Mouse (Mus musculus) ES-Bruce4 (cell line): Measurements from ENCODE around the gene Kif13a. TPM values are rescaled to one million over a fixed set of nuclear protein-coding genes. Genes with fewer than 3 reads are reported as not detected.

Experiments used
- H3K27ac ChIP-seq: 2 replicates; pipeline ENCODE4 v1.5.1; 2012; ENCODE audit warnings: low read length, inconsistent platforms; ENCODE audit not compliant: insufficient read depth
- H3K27me3 ChIP-seq: 2 replicates; pipeline ENCODE4 v1.6.1; 2012; ENCODE audit warnings: mild to moderate bottlenecking, low read length, inconsistent platforms; ENCODE audit not compliant: control insufficient read depth, poor library complexity, insufficient read depth, severe bottlenecking
- H3K36me3 ChIP-seq: 2 replicates; pipeline ENCODE4 v1.6.1; 2012; ENCODE audit warnings: inconsistent platforms, mild to moderate bottlenecking, low read length, moderate library complexity; ENCODE audit not compliant: control insufficient read depth, poor library complexity, insufficient read depth, severe bottlenecking
- H3K4me1 ChIP-seq: one replicate; pipeline ENCODE4 v1.8.1; 2011; ENCODE audit warnings: low read length; ENCODE audit not compliant: control insufficient read depth, insufficient read depth
- H3K4me3 ChIP-seq: 2 replicates; pipeline ENCODE4 v1.5.1; 2011; ENCODE audit warnings: low read depth, mild to moderate bottlenecking, low read length
- H3K9ac ChIP-seq: 2 replicates; pipeline ENCODE4 v1.6.1; 2012; ENCODE audit warnings: low read depth, mild to moderate bottlenecking, inconsistent platforms; ENCODE audit not compliant: poor library complexity, severe bottlenecking
- H3K9me3 ChIP-seq: replicated peaks from 2 replicates; pipeline ENCODE4 v1.6.1; 2012; ENCODE audit warnings: mild to moderate bottlenecking, low read length, inconsistent platforms; ENCODE audit not compliant: control insufficient read depth, poor library complexity, insufficient read depth, severe bottlenecking
- CTCF ChIP-seq: IDR thresholded peaks from one replicate; pipeline ENCODE4 v1.8.1; 2011; ENCODE audit warnings: low read depth, low read length
- EP300 ChIP-seq: IDR thresholded peaks from 2 replicates; pipeline ENCODE4 v1.6.1; 2011; ENCODE audit warnings: low read depth, low read length; ENCODE audit not compliant: insufficient read depth
- POLR2A ChIP-seq: IDR thresholded peaks from one replicate; pipeline ENCODE4 v1.8.1; 2011; ENCODE audit warnings: low read length; ENCODE audit not compliant: insufficient read depth
- polyA plus RNA-seq: library from polyadenylated mRNA; stranded (reverse); fragments of >200 nt; gene quantifications from 2 replicates; pipeline ENCODE4 v1.2.4, GENCODE M21; 2011; ENCODE audit warnings: low read depth; ENCODE audit not compliant: missing spikeins, insufficient read depth, insufficient read length

Kif13a gene
- polyA plus RNA-seq, 1 experiment: 41.1 TPM

DNA sequence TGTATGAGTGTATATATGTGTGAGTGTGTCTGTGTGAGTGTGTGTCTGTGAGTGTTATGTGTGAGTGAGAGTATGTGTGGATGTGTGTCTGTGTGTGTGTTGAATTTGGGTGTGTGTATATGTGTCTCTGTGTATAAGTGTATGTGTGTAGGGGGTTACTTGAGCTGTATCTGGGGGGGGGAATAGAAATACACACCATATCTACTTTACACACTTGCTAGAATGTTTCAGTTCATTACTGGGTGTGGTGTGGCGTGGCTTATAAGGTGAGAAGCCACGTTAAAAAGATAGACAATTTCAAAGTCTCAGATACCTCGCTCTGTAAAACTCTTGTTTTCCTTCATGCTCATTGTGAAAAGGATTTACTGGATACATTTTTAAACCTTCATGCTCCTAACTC, 152.2 kb downstream of the Kif13a start:
- Histone ChIP-seq H3K36me3 (peaks cover 6% of the 10 kb centered on the region), H3K4me3 (no peak overlapping the region), H3K4me1 (no peaks in the 10 kb centered on the region), H3K9ac (no peak overlapping the region), H3K27me3 (no peaks in the 10 kb centered on the region), H3K27ac (no peak overlapping the region), H3K9me3 (peaks cover 11% of the 10 kb centered on the region)
- TF ChIP-seq EP300: no peak
- TF ChIP-seq CTCF: no peak

GRCm38 (mm10) chr13:46776636-46777305, 152.9 kb downstream of the Kif13a start:
- TF ChIP-seq POLR2A: no peak
- no peak for TF ChIP-seq CTCF
- TF ChIP-seq EP300: no peak
- H3K9ac ChIP-seq: no peak overlapping the region
- no peak overlapping the region for H3K4me3 ChIP-seq
- no peaks in the 10 kb centered on the region for H3K27me3 ChIP-seq
- no peak overlapping the region for H3K27ac ChIP-seq
- H3K36me3 ChIP-seq: peaks cover 13% of the 10 kb centered on the region
- H3K4me1 ChIP-seq: no peaks in the 10 kb centered on the region
- peaks cover 18% of the 10 kb centered on the region for H3K9me3 ChIP-seq

DNA sequence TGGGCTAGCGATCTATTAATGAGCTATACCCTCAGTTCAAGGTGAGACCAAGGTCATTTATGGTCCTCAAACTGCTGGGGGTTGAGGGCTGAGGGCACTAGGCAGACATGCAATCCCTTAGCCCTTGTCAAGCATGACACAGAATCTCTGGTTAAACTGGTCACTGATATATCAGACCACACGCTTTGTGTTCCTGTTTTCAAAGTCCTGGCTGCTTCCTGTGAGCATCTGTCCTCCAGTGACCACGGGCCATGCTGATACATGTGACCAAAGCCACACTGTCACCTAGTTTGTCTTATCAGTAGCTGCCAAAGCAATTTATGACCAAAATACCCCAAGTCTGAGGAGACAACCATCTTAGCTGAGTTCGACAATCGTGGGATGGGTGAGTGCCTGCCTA, 154.7 kb downstream of the Kif13a start:
- peaks cover 21% of the 10 kb centered on the region for H3K36me3 ChIP-seq
- TF ChIP-seq EP300 (no peak), POLR2A (no peak), CTCF (no peak)
- H3K27me3 ChIP-seq: no peaks in the 10 kb centered on the region

DNA sequence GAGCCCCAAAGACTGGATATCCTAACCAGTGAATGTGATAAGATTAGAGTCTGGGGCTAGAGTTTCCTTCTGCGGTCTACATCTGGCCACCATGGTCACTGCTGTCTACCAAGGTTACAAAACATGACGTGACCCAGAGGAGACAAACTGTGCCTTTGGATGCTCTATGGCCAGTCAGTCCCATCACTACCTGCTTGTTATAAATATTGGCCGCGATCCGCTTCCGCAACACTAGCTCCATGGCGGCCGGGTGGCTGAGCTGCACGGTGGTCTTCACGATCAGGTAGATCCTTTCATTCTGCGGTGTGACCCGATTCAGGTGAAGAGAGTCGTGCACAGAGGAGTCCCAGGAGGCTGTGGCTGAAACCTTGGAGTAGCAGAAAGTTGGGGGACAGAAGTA, 157.1 kb downstream of the Kif13a start:
- TF ChIP-seq EP300: no peak
- no peak for TF ChIP-seq CTCF
- no peak for TF ChIP-seq POLR2A
- peaks cover 20% of the 10 kb centered on the region for H3K9me3 ChIP-seq
- H3K27ac ChIP-seq: no peak overlapping the region
- H3K9ac ChIP-seq: no peak overlapping the region
- no peaks in the 10 kb centered on the region for H3K27me3 ChIP-seq
- no peaks in the 10 kb centered on the region for H3K4me1 ChIP-seq
- H3K36me3 ChIP-seq: peaks cover 25% of the 10 kb centered on the region
- H3K4me3 ChIP-seq: no peak overlapping the region

More for the DNA sequence above, 154.7 kb downstream of the Kif13a start:
- Histone ChIP-seq H3K27ac (no peak overlapping the region), H3K9ac (no peak overlapping the region), H3K4me1 (no peaks in the 10 kb centered on the region), H3K9me3 (peaks cover 20% of the 10 kb centered on the region), H3K4me3 (no peak overlapping the region)

DNA sequence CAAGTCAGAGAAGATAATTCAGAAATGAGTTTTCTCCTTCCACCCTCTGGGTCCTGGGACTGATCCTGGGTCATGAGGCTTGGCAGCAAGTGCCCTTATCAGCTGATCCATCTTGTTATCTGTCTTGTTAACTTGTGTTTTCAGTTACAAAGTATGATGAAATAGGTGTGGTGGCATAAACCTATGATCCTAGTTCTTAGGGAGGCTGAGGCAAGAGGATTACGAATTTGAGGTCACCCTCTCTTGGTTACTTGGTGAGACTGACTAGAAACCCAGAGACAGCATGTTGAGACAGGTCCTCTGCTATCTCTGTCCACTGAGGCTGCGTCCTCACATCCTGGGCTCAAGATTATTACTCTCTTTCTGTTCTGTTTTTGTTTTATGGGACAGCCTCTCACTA, 164.3 kb downstream of the Kif13a start:
- peaks cover 6% of the 10 kb centered on the region for H3K36me3 ChIP-seq
- H3K27ac ChIP-seq: no peak overlapping the region
- H3K4me1 ChIP-seq: no peaks in the 10 kb centered on the region
- H3K27me3 ChIP-seq: no peaks in the 10 kb centered on the region
- no peak overlapping the region for H3K9ac ChIP-seq
- H3K4me3 ChIP-seq: no peak overlapping the region
- H3K9me3 ChIP-seq: no peaks in the 10 kb centered on the region
- TF ChIP-seq POLR2A (no peak), CTCF (no peak), EP300 (no peak)

GRCm38 (mm10) chr13:46763210-46763609, 166.5 kb downstream of the Kif13a start:
- Histone ChIP-seq H3K27ac (no peak overlapping the region), H3K36me3 (peaks cover 3% of the 10 kb centered on the region; the same call in 1 of the 2 replicates)
- TF ChIP-seq EP300: no peak
- TF ChIP-seq CTCF: no peak
- TF ChIP-seq POLR2A: no peak

More at GRCm38 (mm10) chr13:46763210-46763609, 166.5 kb downstream of the Kif13a start:
- no peaks in the 10 kb centered on the region for H3K9me3 ChIP-seq
- no peak overlapping the region for H3K4me3 ChIP-seq
- no peaks in the 10 kb centered on the region for H3K4me1 ChIP-seq
- no peaks in the 10 kb centered on the region for H3K27me3 ChIP-seq
- no peak overlapping the region for H3K9ac ChIP-seq
